Mouse (Mus musculus) kidney, adult 11 months (tissue): ENCODE measurements at regions not wholly inside any gene's neighbourhood (a gene's known extent, or its start where the extent isn't known, plus 50 kb on each side); places are given as distances from the start of the nearest gene placed in this dataset.

ENCODE experiments used
- DNase-seq: peaks from one replicate; pipeline ENCODE4 v3.0.0; 2022

DNA sequence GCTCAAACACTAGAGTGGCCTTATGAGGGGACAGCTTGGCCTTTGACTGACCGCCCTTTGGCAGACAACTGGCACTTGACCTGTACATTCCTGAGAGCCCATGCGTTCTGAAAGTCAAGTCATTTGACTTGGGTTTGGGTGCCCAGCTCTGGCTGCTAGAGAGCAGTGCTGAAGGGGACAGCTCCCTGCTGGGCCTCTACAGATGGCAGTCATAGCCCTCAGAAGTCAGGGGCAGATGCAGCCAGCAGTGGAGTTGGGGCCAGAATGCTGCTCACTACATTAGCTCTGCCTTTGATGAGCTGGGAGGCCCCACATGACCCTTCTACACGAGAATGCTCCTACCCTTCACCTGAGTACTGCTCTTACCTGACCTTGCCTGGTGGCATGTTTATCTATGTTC, 58.3 kb upstream of the Twist2 start:
- DNase-seq: no peak

DNA sequence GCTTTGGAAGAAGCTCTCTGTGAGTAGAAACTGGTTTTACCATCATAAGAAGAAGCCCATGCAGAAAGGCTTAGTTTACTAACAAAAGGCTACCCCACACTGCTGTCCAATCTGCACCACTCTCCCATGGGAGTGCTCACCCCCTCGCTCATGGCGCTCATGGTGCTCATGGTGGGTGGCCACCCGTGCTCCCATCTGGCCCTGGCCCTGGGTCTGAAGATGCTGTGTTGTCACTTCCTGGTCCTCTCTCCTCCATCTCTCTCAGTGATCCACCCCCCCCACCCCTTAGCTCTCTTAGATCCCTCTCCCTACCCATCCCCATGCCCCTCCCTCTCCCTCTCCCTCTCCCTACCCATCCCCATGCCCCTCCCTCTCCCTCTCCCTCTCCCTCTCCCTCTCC, 57.2 kb upstream of the Twist2 start:
- no peak for DNase-seq

DNA sequence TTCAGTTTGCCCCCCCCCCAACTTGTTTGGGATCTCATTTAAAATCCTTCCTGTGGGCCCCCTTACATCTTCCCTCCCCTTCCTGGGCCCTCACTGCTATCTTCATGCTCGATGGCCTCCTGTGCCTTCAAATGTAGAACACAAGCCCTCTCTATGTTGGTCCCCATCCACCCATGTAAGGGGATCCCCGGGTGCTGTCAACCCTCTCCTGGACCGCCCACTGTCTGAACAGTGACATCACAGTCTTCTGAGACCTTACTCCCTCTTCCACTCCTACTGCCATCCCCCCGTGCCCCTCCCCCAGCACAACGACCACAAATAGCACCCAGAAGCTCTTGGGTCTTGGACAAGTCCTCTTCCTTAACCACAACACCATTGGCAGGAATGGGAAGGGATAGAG, 56.6 kb upstream of the Twist2 start:
- DNase-seq: no peak

DNA sequence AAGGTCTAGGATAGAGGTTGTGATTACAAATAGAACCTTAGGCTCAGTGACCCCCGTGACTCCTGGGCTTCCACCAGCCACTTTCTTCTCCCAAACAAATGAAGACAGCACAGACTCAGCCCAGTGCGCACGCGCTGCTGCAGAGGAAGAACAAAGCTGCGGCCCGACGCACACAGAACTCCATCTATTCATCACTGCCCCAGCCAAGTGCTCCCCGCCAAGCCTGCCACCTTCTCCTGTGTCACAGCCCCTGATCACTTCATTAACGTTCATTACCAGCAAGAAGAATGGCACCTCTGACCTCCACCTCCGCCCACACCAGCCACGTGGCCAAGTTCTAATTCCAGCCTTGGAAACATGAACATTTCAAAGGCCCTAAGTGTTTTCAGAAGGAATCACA, 53.7 kb upstream of the Twist2 start:
- DNase-seq: peak; percentile 14
